Mouse (Mus musculus): ENCODE results near the gene Dbh.

Gene Dbh

DNA sequence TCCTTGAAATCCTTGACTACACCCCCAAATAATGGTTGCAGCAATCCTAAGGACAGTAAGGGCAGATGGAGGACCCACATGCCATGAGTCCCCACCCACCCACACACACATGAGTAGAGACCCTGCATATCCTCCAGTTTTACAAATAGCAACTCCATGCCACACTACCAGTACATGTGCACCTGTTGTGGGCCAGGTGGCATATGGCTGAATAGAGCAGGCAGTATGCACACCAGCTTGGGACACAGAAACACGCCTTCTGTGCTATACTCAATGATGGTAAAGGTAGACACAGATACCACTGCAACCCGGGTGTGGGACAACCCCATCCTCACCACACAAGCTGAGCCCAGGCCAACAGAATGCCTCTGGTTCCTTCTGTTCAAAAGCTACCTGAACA lies 1.0 kb downstream of the Dbh start:
- DNase-seq, result peak; percentile 49

DNA sequence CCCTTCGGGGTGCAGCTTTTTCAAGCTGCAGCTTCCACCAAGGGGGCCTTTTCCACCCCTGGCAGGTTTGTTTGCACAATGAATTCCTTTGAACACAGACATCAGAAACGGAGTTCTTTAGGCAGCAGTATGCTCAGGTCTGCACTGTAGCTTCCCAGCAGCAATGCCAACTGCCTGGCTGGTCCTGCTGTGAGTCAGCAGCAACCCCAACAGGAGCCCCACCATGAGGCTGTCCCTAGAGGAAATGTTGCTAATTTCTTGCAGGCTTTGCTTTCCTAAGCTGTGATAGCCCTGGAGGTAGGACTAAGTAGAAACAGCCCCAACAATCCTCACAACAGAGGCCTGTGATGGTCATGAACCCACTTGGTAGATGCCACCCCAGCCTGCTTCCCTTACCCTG lies 2.0 kb downstream of the Dbh start:
- DNase-seq, result no peak

DNA sequence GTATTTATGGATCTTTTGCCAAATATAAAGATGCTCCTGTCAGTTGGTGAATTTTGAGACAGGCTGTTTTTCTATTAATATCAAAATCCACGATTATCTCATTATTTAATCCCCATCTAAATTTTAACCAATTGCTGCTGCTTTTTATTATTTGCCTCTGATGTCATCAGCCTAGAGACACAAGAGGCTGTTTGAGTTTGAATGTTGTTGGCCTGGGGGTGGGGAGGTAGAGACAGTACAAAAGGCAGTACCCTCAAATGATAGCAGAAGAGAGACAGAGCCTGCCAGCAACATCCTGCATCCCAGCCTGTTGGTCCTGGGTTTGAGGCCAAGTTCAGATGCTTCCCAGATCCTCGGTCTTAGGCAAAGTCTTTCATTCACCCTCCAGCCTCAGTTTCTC lies 9.2 kb downstream of the Dbh start:
- no peak for DNase-seq

DNA sequence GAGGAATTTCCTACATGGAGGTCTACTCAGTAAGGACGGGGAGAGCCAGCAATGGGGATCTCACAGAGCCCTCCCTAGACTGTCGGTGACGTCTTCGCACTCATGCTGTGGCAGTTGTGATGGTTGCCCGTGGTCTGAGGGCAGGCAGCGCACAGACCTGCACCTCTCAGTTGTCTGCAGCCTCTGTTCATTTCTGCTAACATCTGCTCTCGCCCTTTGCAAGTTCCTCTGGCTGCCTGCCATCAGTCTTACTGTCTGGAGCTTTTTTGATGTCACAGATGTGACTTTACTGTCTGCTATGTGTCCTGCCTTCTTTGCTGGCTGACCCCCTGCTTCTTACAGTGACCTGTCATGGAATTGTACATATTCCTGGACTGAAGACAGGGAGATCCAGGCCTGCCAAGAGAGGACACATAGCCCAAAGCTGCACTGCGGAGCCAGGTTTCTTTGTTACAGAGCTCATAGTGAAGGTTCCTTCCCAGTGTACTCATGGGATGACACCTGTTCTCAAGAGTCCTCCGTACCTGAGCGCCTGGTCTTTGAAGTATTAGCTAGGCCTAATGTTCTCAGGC lies 10.7 kb downstream of the Dbh start:
- peak; percentile 58 for DNase-seq

GRCm38 (mm10) chr2:27179101-27179500 lies 14.1 kb downstream of the Dbh start:
- no peak for DNase-seq

DNA sequence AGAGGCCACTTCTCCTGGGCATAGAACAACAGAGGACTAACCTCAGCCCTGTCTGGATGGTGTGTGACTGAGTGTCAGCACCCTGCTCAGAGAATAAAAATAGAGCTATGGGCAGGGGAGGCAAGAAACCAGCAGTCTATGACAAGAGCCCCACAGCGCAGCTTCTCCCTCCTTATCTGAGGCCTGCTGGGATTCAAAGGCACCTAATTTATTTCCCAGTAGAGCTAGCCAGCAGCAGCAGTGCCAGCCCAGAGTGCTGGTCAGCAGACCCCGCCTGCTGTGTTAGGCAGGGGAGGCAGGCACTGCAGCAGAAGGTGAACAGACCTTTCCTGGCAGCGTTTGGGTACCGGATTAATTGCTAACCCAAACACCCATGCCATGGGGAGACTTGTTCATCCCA lies 16.9 kb downstream of the Dbh start:
- no peak for DNase-seq

GRCm38 (mm10) chr2:27183734-27184133 lies 18.7 kb downstream of the Dbh start:
- DNase-seq, result no peak

GRCm38 (mm10) chr2:27187531-27187930 lies 22.5 kb downstream of the Dbh start:
- DNase-seq, result no peak

DNA sequence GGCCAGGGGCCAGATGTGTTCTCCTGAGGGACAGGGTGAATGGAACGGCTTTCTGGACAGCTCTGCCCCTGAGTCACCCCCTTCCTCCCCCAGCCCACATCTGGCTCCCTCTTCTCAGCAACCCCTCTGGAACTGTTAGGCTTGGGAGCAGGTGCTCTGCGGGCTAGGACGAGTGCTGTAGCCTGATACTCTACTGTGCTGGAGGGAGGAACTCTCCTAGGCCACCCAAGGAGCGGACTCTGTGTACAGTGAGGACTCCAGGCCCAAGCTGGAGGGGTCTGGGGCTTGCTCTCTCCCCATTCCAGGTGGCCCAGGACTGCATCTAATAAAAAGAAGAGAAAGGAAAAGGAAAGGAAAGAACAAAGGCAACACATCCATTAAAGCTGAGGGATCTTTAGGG lies 25.0 kb downstream of the Dbh start:
- no peak for DNase-seq

DNA sequence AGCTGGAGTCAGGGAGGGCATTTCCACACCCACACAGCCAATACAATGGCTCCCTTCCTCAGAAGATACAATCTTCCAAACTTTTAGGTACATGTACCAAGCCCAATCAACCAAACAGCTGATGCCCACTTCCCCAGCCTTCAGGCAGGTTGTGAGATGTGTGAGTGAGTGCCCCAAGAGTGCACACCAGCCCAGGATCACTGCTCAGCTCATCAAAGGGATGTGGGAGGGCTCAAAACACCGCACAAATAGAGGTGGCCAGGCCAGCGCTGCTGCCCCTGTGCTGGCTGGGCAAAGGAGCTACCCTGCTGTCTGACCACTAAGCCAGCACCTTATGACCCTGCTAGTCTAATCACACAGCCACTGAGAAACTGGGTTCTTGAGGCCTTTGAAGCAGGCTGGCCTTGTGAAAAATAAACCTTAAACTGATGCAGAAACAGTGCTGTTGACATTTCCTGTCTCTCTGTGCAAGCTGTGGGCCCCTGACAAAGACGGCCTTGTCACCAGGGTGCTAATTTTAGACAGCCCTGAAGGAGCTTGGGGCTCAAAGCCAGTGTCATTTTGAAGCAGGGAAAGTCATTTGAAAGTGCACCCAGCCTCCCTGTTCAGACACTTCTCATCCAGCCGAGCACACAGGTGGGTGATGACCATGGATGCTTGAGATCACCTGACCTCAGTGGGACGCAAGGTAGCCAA lies 33.7 kb downstream of the Dbh start:
- DNase-seq, result peak; percentile 61

DNA sequence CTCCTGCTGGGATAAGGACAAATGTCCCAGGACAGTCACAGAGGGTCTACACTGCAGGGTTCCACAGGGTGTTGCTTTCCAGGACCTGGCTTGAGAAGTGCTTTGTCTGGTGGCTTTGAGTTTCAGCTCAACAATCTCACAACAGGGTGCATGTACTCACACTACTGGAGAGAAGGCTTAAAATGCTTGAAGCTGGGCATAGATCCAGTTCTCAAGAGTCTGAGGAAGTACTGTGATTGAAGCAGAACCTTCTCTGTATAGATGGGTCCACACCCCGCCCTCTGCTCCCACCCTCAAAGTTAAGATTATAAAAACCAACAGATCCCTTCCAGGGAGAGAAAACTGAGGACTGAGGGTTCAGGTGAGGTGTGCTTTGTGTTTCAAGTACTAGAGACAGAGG lies 35.6 kb downstream of the Dbh start:
- DNase-seq, result no peak

GRCm38 (mm10) chr2:27205666-27206065 lies 40.6 kb downstream of the Dbh start:
- DNase-seq, result no peak

DNA sequence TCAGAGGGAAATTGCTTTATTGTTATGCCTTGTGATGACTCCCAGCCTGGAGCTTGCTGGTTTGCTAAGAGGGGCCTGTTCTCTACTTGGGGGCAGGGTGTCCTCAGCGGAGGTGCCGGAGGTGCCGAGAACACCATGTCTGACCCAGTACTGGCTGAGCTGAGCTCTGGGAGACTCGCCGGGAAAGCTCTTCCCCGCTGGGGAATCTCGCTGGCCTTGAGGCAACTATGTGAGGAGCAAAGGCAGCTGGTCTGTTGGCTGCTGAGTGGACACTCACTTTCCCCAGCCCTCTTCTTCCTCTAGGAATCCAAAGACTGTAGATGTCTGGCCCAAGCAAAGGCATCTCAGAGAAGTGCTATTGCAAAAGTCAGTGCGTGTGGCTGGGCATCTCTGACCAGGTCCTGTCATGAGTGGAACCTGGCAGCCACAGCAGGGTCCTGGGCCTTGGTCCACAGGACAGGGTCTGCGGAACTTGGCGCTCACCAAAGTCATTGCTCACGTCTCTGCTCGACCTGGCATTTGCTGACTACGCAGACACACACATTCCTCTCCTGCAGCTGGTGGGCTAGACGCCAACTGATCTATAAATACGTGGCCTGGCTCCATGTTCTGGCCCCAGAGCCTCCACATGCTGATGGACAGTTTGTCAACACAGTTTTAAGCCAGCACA lies 41.2 kb downstream of the Dbh start:
- no peak for DNase-seq

- DNase-seq, result no peak
Observed at GRCm38 (mm10) chr2:27207126-27207525, 42.1 kb downstream of the Dbh start.

DNA sequence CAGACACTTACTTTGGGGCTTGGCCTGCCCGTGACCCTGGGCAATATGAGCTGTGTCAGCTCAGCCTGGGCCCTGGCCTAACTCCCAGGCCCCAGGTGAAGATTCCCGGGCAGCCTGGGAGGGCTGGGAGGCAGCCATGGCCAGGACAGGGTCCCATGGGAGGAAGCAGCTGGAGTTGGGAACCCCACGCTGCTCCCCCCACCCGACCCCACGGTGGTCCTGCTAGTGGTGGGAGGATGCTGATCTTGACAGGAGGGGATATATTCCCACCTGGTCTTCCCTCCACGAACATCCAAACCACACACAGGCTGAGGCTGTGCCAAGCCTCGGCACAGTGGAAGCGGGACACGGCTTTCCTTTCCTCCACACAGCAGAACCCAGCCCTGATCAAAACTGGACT lies 44.3 kb downstream of the Dbh start:
- DNase-seq, result peak; percentile 35

GRCm38 (mm10) chr2:27209816-27210215 lies 44.8 kb downstream of the Dbh start:
- peak; percentile 74 for DNase-seq

DNA sequence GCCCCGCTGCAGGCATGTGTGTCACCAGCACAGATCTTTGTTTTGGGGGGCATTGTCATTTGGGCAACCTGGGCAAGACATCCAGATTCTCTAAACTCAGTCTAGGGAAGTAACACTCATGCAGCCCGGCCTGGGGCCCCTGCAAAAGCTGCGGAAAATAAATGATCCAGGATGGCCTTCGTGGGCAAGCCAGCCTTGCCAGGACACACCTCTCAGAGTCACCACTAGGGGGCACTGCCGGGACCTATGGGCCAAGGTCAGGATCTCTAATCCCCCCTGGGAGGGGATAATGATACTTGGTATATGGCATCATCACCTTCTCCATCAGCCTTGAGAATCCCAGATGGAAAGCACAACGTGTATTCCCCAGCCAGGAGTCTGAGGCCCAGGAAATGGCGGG lies 45.2 kb downstream of the Dbh start:
- peak; percentile 86 for DNase-seq

DNA sequence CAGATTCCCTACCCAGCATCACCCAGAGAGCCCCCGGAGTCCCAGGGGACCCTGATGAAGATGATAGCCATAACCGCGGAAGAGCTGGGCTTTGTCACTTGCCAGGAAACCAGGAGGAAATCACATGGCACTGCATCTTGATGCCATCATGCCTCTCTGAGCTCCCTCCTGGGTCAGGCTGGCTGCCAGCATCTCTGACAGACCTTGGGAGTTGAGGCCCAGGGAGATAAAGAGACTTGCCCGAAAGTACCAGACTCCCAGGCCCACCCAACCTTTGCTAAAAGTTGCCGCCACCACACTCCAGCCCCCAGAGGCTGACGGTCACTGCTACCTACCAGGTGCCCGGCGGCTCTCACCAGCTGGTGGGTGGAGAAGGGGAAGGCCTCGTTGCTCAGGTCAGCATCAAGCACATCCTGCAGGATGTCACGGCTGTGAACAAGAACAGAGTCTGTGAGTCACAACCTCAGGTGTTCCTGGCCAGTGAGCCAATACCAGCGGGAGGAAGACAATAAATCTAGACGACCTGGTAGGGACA lies 45.7 kb downstream of the Dbh start:
- no peak for DNase-seq

DNA sequence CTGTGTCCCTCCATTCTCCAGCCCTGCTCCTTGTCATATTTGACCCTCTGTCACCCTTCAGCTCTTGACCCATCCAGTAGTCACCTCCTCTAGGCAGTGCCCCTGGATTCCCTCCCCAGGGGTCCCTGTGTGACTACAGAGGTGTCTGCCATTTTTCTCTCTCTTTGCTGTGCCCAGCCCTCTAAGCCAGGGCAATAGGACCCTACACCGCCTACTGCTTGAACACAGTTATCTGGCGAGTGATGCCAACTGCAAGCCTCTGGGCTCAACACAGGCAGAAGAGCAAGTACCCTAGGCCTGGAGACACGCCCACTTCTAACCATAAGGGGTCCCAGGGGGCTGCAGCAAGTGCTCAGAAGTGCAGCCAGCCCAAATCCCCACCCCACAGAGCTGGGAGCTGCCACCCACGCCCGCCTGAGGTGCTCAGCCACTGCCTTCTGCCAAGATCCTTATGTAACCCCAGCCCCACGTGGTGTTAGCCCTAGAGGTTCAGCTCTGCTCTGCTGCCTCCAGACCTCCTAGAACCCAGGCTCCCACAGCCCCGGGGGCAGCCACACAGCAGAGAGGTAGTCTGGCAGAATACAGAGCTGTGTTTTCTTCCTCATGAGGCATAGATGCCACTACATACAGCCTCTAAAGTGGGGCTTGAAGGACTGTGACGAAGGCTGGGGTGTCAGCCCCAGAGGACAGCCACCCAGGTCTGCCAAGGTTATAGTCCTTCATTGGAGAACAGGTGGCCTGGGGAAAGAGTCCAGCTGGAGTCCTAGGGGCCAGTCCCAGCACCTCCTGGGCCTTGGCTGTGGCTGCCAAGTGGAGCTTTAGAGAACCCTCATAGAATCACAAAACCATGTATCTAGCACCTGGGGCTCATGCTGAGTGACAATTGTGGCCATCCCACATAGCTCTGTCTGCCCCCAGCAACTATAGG lies 47.2 kb downstream of the Dbh start:
- peak; percentile 33 for DNase-seq

- DNase-seq, result no peak
Observed at GRCm38 (mm10) chr2:27215537-27215936, 50.5 kb downstream of the Dbh start.

- DNase-seq, result no peak
Observed at GRCm38 (mm10) chr2:27218121-27218544, 53.1 kb downstream of the Dbh start.

- no peak for DNase-seq
Observed at GRCm38 (mm10) chr2:27218569-27218968, 53.5 kb downstream of the Dbh start.

DNA sequence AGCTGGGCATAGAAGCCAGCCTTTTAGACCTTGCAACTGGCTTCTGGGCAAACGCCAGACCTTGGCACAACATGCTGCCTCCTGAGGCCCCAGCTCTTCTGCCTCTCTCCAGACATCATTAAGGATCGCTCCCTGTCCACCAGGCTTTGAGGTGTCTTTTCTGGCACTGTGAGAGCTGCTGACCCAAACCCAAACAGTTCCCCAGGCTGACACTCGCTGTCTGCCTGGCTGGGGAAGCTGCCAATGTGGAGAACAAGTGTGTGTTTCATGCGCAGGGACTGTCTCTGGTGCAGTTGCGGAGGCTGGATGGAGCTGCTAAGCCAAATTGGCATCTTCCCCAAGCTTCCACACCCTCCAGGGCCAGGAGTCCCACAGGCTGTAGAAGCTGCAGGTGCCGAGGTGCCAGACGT lies 58.0 kb downstream of the Dbh start:
- no peak for DNase-seq

Measured in thymus, postnatal 4 days (tissue).